Mouse (Mus musculus): ENCODE measurements around the gene Cdc42bpa.

Cdc42bpa gene

DNA sequence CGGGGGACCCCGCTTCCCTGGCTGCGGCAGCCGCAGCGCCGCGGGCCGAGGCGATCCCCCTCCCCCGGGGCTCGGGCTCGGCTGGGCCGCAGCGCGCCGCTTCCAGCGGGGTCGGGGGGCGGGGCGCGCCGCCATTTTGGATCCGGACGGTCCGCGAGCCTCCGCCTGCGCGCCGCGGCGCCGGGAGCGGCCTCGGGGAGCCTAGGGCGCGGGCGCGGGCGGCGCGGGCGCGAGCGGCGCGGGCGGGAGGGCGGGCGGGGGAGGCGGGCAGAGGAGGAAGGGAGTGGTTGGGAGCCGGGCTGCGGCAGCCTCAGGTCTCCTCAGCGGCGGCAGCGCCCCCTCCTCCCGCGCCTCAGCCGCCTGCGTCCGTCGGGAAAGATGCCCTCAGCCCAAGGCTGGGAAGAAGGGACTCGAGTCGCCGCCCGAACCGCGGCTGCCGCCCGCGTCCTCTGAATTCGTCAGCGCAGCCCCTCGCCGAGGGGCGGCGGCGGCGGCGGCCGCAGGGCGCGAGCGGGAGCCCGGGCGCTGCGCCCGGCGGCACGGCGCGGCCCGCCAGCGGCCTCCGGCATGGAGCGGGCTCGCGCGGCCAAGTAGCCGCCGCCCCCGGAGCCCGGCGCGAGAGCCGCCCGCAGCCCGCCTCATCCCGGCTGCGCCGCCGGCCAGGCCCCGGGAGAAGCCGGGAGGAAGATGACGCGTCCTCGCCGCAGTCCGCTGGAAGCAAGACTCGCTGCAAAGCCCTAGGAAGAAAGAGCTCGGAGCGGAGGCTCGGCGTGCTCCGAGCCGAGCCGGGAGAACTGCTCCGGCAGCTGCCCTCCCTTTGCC is at the start of gene Cdc42bpa:
Gene Cdc42bpa, plus strand, starts transcription at position 752 of the 822 bp plus-strand sequence.
- CTCF ChIA-PET: no interaction called here

DNA sequence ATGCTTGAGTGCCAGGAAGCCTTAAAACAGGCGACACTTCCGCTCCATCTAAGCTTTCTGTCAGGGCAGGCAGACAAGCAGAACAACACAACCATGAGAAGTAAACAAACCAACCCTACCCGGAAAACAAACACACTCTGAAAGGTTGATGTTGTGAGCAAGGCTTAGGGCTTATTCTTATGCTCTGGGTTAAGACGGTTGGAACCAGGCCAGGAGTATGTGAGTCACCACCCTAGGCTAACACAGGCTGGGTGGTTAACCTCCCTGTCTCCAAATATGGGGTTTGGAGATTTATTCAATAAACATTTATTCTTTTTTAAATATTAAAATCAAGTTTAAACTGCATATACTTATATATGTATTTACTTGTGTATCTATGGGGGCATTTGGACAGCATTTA is 46.8 kb upstream of the Cdc42bpa start:
- CTCF ChIA-PET: no interaction called here

DNA sequence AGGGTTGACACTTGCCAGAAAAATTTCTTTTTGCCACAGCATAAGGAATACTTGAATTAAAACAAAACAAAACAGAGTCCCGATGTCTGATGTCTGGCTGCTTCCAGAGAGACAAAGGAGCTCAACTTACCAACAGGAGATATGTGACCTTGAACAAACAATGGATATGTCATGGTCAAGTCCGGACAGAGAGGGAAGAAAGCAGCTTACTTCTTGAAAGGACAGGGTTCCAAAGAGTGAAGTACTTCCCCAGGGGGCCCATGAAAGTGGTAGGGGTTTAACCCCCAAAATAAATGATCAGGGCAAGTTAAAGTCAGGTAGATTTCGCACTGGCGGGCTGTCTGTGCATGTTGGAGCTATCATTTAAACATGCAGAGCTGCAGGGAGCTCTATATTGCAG is 43.2 kb upstream of the Cdc42bpa start:
- CTCF ChIA-PET: interaction anchor here (0.7 kb wide), 1 partner anchor 11 kb away, joined by 7 read pairs; no protein-coding TSS in a partner anchor

DNA sequence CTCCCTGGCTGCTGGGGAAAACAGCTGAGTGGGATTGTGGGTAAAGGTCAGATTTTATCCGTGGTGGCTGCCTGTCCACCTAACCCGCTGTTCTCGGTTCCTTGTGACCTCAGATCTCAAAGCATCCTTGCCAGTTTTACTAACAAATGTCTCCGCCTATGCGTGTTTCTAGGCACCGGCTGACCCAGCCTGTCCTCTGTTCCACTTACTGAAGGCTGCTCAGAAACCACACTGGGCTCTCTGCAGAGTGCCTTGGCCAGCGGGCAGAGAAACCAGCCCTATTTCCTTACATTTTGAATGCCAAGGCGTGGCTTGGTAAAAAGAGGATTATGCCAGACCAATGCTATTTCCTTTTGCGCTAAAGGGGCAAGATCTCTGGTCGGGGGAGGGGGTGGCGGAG is 42.8 kb upstream of the Cdc42bpa start:
- CTCF ChIA-PET: no interaction called here

DNA sequence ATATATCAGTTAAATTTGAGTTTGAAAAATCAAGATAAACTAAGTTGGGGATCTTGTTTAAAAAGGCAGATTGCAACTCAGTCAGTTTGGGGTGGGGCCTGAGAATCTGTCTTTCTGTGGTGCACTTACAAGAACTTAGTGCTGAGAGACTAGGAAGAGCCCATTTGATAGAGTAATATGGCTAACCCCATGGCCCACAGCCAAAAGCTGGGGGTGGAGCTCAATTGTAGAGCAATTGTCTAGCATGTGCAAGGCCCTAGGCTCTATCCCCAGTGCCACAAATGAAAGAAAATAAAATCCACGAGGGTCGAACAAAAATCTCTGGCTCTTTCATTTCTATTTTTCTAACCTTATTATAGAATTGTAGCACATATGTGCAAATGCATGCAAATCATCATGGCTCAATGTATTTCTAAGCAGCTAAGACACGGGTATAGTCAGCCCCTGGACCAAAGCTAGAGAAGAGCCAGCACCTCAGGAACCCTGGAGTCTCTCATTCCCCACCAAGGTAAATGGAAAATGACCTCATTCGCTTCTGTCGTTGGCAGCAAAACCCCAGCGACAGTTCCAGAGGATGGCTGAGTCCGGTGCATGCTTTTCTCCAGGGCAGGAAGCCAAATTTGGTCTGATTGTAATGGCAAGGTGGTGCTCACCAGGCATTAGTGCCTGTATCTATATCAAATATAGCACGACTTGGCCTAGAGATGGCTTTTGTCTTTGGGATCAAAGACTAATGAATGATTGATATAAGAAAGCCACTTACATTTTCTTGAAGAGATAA is 40.4 kb upstream of the Cdc42bpa start:
- CTCF ChIA-PET: no interaction called here

DNA sequence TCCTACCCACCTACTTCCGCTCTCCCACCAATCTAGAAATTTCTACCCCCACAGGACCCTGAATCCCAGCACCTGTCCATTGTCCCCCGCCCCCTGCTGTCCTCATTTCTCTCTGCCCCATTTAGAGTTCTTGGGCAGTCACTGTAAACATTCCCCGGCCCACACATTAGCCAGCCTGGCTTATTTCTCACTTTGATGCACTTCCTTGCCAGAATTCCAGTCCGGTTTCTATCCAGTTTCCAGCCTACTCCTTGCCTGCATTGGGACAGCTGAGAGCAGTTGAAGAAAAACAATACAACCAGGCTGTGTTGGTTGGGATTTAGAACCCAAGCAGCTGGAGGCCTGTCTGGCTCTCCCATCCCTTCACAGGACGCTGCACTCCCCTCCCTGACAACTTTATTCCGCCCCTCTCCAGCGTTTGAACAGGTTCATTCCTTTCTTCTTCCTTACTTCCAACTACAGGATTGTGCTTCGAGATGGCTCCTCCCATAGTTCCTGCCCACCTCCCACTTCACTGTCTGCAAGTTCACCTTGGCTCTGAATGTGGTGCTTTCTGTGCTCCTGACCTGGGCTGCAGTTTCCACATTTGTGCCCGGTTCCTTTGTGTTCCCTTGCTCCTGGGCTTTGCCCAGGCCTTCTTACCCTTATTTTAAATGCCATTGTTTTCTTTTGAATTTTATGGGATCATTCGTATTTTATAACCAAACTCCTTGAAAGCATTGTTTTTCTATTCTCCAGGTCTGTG is 36.4 kb upstream of the Cdc42bpa start:
- CTCF ChIA-PET: no interaction called here

DNA sequence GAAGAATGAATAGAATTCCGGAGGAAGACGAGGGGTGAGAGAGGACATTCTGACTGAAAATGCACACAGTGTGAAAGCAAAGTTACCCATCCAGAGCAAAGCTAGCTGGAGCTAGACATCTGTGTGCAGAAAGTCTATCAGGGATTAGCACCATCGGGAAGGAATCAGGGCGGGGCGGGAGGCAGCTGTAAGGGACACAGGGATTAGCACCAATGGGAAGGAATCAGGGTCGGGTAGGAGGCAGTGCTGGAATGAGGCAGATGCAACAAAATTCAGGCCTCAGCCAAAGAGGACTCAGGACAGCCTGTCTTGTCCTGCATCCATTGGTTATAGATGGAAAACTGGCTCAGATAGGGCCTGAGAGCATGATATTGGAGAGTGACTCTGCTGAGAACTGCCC is 34.0 kb upstream of the Cdc42bpa start:
- CTCF ChIA-PET: no interaction called here

DNA sequence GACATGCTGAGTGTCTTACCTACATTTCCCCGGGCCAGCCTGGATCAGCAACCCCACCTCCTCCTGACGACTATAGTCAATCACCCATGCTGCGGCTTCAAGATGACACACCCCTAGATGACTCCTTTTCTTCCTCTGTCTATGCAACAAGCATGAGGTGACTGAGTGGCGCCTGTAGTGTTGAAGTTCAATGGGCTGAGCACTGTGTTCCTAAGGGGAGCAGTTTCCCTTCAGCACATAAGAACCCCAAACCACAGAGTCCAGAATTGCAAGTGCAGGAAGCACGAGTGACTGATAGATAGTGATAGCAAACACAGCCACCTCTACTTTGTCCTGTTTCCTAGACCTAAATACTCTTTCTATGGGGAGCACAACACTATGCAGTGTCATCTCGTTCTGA is 33.2 kb upstream of the Cdc42bpa start:
- CTCF ChIA-PET: no interaction called here

DNA sequence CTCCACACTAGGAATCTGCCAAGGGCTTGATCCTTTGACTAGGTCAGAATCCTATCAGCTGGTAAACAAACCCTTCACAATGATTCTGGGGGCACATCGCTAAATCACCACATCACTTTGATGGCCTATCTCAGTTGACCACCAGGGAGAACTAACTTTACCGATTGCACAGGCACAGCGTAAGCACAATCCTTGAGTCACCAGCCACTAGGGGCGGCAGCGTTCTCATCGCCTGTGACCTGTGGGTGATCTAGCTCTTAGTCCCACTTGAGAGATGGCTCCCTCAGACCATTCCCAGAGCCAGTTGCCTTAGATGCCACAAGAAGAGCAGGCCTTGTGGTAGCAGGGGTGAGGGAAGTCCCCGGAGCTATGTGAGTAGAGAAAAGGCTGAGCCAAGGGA is 31.4 kb upstream of the Cdc42bpa start:
- CTCF ChIA-PET: no interaction called here

DNA sequence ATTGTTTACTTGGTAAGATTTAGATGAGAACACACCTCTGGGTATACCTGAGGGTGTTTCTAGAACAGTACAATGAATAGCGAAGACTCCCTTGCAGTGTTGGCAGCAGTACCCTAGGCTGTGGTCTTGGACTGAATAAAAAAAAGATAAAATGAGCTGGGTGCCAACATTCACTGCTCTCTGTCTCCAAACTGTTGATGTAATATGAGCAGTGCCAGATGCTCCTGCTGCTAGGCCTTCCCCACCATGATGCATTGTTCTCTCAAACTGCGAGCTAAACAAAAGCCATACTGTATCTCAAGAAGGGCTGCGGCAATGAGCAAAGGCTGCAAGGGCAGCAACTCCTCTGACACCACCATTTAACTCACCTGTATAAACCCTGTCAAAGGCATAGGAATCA is 29.0 kb upstream of the Cdc42bpa start:
- CTCF ChIA-PET: no interaction called here

DNA sequence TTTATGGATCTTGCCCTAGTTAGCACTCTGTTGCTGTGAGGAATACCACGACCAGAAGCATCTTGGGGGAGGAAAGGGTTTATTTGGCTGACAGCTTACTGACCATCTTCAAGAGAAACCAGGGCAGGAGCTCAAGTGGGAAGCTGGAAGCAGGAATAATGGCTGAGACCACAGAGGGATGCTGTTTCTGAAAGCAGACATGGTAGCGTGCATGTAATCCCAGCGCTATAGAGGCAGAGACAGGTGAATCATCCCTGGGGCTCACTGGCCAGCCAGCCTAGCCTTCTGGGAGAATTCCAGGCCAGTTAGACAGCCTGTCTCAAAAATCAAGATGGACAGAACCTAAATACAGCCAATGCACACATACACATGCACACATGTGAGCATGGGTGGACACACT is 26.2 kb upstream of the Cdc42bpa start:
- CTCF ChIA-PET: no interaction called here

DNA sequence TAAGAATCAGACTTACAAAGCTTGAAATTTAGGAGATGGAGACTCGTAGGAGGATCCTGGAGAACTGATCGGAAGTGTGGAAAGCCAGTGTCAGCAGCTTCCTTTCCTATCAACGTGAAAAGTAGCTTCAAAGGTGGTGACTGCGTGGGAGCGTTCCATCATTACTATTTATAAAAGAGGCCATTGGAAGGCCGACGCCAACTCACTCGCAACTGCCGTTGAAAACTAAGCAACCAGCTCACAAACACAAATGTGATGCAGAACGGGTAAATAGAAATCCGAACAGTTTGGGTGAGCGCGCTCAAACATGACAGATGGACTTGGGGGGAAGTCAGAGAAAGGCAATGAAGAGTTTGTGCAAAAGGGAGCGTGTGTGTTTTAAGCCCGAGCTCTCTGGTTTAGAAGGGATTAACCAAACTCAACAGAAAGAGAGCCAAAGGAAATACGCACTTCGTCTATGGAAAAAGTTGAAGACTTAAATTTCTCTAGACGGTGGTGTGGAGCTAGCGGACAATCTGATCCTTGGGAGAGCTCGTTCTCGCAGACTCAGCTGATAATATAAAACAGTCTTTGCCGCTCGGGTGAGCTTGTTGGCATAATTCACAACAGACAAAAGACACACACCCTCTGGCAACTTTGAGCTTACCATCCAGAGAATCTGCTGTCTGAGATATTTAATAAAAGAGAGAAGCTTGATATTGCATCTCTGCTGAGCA is 20.0 kb upstream of the Cdc42bpa start:
- CTCF ChIA-PET: no interaction called here

DNA sequence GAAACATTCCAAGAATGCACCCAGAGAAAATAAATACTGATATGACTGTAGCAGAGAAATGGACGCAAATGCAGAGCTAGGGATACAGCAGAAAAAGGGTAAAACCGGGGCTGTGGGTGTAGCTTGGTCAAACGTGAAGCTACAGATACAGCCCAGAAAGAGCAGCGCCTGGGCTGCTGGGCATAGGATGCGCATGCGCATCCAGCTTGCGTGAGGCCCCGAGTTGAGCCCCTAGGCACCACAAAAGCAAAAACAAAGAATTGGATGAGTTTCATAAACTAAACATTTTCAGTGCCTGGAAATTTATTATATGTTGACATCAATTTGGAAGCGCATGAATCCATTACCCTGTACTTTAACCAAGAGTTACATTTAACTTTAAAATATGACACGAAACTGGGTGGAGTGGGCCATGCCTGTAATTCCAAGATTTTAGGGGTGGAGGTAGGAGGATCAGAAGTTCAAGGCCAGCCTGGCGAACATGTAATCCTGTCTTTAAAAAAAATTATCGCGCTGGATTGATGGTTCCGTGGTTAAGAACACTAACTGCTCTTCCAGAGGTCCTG is 19.4 kb upstream of the Cdc42bpa start:
- CTCF ChIA-PET: no interaction called here

DNA sequence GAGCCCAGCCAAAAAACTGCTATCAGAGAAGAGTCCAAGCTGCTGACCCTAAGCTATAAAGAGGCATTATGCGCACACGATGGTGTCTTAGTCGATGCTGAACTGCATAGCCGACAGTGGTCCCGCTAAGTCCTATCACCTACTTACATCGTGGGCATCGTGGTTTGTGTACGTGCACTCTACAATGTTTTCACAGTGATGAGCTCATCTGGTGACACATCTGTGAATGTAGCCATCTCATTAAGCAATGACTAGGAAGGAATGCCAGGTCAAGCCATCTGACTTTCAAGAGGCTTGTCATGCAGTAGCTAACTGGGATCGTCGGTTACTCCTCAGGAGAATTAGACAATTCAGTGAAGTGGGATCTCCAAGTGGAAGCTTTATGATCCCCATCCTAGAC is 15.3 kb upstream of the Cdc42bpa start:
- CTCF ChIA-PET: no interaction called here

DNA sequence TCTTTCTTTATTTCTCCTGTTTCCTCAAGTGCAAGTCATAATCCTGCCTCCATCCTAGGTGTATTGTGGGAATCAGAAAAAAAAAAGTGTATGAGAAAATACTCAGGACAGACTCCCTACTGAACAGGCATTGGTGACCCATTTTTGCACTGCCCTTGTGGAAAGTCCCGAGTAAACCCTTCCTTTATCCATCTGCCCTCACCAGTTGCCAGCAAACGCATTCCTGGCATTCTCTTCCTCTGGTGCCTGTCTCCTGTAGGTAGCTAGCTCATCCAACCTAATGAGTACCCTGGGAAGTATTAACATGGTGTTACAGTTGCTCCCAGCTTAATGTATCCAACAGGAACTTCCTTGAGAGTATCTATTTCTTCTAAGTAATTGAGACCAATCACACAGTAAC is 13.7 kb upstream of the Cdc42bpa start:
- CTCF ChIA-PET: no interaction called here

DNA sequence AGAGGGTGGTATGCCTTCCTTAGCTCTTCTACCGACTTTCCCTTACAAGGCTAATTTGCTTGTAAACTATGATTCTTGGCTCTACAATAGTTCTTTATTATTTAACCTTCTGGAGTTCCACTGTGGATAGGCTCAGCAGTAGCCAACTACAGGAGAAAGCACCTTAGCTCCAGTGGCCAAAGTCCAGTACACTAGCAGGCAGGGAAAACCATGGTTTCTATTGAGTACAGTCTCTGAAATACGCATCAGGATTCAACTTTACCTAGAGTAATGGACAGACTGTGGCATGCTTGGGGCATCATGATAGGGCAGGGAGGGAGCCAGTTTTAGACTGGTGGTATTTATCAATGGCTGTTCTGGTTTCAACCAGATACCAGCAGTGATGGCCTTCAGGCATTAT is 12.6 kb upstream of the Cdc42bpa start:
- CTCF ChIA-PET: no interaction called here

DNA sequence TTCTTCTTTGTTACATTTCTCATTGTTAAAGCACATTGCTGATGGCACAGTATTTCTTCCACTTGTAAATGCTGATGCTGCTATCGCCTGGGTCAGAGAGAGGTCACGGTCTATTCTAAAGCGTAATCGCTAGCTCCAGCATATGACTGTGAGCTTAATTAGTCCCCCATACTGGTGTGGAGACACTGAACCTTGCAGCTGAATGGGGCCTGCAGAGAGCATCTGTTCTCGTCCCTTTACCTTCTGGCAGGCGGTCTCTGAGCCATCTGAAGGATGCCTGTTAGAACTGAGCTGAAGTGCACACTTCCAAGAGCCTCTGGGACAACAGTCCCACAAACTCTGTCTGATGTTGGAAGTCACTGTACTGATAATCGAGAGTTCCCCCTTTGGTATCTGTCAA is 8.7 kb upstream of the Cdc42bpa start:
- CTCF ChIA-PET: no interaction called here

DNA sequence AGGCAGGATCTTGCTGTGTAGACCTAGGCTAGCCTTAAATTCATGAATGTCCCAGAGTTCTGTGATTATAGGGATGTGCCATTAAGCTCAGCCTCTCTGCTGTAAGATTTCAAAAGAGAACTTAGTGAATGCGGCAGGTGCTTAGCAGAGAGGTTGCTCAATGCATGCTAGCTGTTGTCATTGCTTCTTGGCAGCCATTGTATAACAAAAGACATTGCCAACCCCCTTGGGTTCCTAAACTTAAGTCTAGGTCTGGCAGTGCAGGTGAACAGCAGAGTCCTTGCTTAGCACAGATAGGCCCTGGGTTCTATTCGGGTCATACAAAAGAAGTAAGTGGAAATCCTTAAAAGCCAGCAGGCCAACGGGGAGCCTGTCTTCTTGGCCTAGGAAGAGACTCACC is 7.0 kb upstream of the Cdc42bpa start:
- CTCF ChIA-PET: no interaction called here

DNA sequence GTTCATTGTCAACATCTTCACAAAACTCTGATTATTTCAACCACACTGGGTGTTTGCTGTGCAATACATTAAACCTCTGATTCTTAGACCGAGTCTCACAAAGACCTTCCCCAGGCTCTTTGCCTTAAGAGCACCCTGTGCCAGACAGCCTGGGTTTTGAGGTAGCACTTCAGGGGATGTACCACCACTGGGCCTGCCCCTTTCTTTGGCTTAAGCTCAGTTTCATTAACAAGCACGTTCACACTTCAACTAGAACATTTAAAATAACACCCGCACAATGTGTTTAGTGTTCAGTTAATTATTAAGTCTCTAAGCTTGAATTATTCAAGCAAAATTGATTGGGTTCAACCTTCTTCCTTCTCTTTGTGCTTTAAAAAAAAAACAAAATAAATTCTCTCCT is 2.8 kb upstream of the Cdc42bpa start:
- CTCF ChIA-PET: no interaction called here

DNA sequence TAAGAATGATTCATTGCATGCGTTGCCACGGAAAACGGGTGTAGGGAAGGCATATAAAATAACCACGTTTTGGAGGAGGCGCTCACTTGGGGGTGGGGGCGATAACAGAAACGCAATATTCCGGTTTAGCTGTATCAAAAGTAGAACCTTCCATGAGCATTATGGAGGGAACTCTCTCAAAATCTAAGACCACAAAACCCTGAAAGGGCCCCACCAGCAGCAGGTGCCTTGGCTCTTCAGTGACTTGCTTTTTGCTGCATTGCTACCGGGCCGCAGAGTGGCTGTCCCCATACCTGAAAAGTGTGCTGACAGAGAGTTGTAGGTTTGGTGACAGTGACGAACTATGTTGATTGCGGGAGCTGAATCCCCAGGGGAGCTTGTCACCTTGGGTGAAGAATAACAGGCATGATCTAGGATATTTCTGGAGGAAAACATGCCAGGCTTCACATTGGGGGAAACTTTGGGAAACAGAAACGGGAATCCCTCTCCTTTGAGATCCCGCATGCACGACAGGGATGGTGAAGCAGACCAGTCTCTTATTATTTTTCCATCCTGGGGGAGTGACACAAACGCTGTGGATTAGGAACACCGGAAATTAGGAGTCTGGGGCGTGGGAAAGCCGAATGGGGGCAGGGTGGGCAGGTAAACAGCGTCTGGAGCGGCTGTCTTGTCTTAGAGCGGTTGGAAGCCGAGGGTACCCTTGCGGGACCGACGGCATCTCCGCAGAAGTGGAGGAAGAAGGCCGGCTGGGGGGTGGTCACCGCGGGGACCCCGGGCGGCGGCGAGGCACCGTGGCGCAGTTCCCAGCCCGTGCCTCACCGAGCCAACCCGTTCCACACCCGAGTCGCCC is 1.2 kb upstream of the Cdc42bpa start:
- CTCF ChIA-PET: no interaction called here

DNA sequence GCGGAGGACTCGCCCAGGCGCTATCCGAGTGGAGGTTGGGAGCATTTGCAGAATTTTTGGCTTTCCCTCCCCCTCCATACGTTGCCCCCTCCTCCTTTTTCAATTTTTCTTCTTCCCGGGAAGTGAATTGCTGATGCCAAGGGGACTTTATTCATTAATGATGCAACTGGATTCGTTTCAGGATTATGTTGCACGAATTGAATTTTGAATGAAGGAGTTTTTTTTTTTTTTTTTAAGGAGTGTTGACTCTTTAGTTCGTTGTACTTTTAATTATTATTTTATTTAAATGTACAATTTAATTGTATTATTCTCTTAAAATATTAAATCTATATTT is 238 bp downstream of the Cdc42bpa start:
- CTCF ChIA-PET: no interaction called here

Data from spleen, embryonic (tissue).